ENCODE assay signal across 10 mouse cellular contexts in genomic region chr12:26809670-26810069, GRCm38 (mm10).
A peak's percentile ranks its signal among the peaks of the same experiment; 100 is the strongest.
DNase-seq lines count a peak whose midpoint lies in the region; ATAC-seq and TF ChIP-seq lines count a peak whose summit lies in the region.
"Had no signal": no experiment of that assay in that cellular context is flagged by ENCODE, and none has a peak within 500 bp of the region (broad histone marks: within the 10 kb centered on the region; RNA-seq: fewer than 3 reads in every experiment).

No protein-coding gene starts in this region.

- no peak overlapping the region for H3K9ac ChIP-seq in heart, embryonic 14.5 days (ENCODE audit: low read length)
- H3K9ac ChIP-seq in midbrain, embryonic 11.5 days (ENCODE audit: low read length), result no peak overlapping the region
- no peak overlapping the region for H3K9ac ChIP-seq in midbrain, embryonic 16.5 days (ENCODE audit: low read depth, low read length)
- no peak overlapping the region for H3K9ac ChIP-seq in stomach, embryonic 16.5 days (ENCODE audit: low read length)
- H3K9ac ChIP-seq: forebrain, embryonic 12.5 days; neural tube, embryonic 13.5 days had no signal

- no peak for TF ChIP-seq CTCF in cerebellum, adult 2 months (IDR thresholded peaks at IDR 0.05; ENCODE audit: borderline replicate concordance, insufficient read depth, low read depth, low read length)

- WGBS in heart, embryonic 14.5 days, result 4% methylated on average over 4 of the region's 4 CpGs
- 7% methylated on average over 4 of the region's 4 CpGs for WGBS in midbrain, embryonic 11.5 days
- WGBS in midbrain, embryonic 16.5 days, result 3% methylated on average over 4 of the region's 4 CpGs
- 3% methylated on average over 4 of the region's 4 CpGs for WGBS in stomach, embryonic 16.5 days
- WGBS in cerebellum, adult 2 months, result 38% methylated on average over 4 of the region's 4 CpGs

- ATAC-seq in heart, embryonic 14.5 days (ENCODE audit: insufficient number of reproducible peaks, insufficient read depth, low FRiP score, low read depth), result no peak
- no peak for ATAC-seq in midbrain, embryonic 11.5 days (ENCODE audit: low FRiP score)
- ATAC-seq in midbrain, embryonic 16.5 days, result no peak
- peak; percentile 60; the same call in 1 of the 2 replicates for ATAC-seq in stomach, embryonic 16.5 days (ENCODE audit: insufficient read depth, low FRiP score)

- H3K36me3 ChIP-seq in heart, embryonic 14.5 days (ENCODE audit: control insufficient read depth, insufficient read depth, low read length), result no peaks in the 10 kb centered on the region
- no peaks in the 10 kb centered on the region for H3K36me3 ChIP-seq in midbrain, embryonic 11.5 days (ENCODE audit: control insufficient read depth, insufficient read depth, low read length)
- H3K36me3 ChIP-seq in midbrain, embryonic 16.5 days (ENCODE audit: control insufficient read depth, insufficient read depth, low read length), result no peaks in the 10 kb centered on the region
- H3K36me3 ChIP-seq in stomach, embryonic 16.5 days (ENCODE audit: control insufficient read depth, insufficient read depth, low read length), result no peaks in the 10 kb centered on the region
- H3K36me3 ChIP-seq: forebrain, embryonic 12.5 days; neural tube, embryonic 13.5 days had no signal

- no peak for DNase-seq in heart, postnatal 25 days (ENCODE audit: low spot score)
- peak; percentile 65 for DNase-seq in midbrain, embryonic 11.5 days (ENCODE audit: low spot score, missing footprints)
- DNase-seq in fibroblast of lung, adult 2 months (ENCODE audit: low read depth), result peak; percentile 2
- no peak for DNase-seq in gastrocnemius, postnatal 14 days
- DNase-seq in cerebellum, adult 2 months, result no peak

- intact Hi-C loops in heart, postnatal 25 days (cut with DNase I), result no loop called here
- intact Hi-C loops in gastrocnemius, postnatal 14 days (cut with DNase I; ENCODE audit: low total_unique reads), result no loop called here

- no peaks in the 10 kb centered on the region for H3K27me3 ChIP-seq in heart, embryonic 14.5 days (ENCODE audit: control insufficient read depth, insufficient read depth, low read length)
- no peaks in the 10 kb centered on the region for H3K27me3 ChIP-seq in midbrain, embryonic 11.5 days (ENCODE audit: control insufficient read depth, insufficient read depth, low read length)
- H3K27me3 ChIP-seq in midbrain, embryonic 16.5 days (ENCODE audit: control insufficient read depth, insufficient read depth, low read depth, low read length), result no peaks in the 10 kb centered on the region
- H3K27me3 ChIP-seq in stomach, embryonic 16.5 days (ENCODE audit: control insufficient read depth, insufficient read depth, low read length), result no peaks in the 10 kb centered on the region
- H3K27me3 ChIP-seq in cerebellum, adult 2 months (ENCODE audit: control insufficient read depth, insufficient read depth, low read length), result no peaks in the 10 kb centered on the region
- H3K27me3 ChIP-seq: forebrain, embryonic 12.5 days; neural tube, embryonic 13.5 days had no signal

- 0 out of 4 replicates have a peak, but pooled peaks cover 0 to 3% of the 10 kb centered on the region in 2 experiments for H3K4me1 ChIP-seq in heart, embryonic 14.5 days (ENCODE audit: control insufficient read depth in 2 of 2, insufficient read depth in 2 of 2, low read length in 2 of 2)
- H3K4me1 ChIP-seq in midbrain, embryonic 11.5 days (ENCODE audit: control insufficient read depth, insufficient read depth, low read length), result no peaks in the 10 kb centered on the region; the same call in 1 of the 2 replicates
- H3K4me1 ChIP-seq in midbrain, embryonic 16.5 days (ENCODE audit: control insufficient read depth, insufficient read depth, low read length), result no peaks in the 10 kb centered on the region
- H3K4me1 ChIP-seq in stomach, embryonic 16.5 days (ENCODE audit: control insufficient read depth, insufficient read depth, low read length), result peaks cover 9% of the 10 kb centered on the region; the same call in 1 of the 2 replicates
- no peaks in the 10 kb centered on the region; the same call in 1 of the 2 replicates for H3K4me1 ChIP-seq in cerebellum, adult 2 months (ENCODE audit: control insufficient read depth, insufficient read depth, low read length)
- H3K4me1 ChIP-seq: neural tube, embryonic 13.5 days had no signal

- no peak overlapping the region for H3K27ac ChIP-seq in heart, embryonic 14.5 days (replicated peaks in 1 of 2; ENCODE audit: control insufficient read depth in 1 of 2, insufficient read depth in 1 of 2, low read depth in 2 of 2, low read length in 2 of 2)
- H3K27ac ChIP-seq in midbrain, embryonic 11.5 days (ENCODE audit: low read depth, low read length), result no peak overlapping the region
- H3K27ac ChIP-seq in midbrain, embryonic 16.5 days (ENCODE audit: low read length), result no peak overlapping the region
- no peak overlapping the region for H3K27ac ChIP-seq in stomach, embryonic 16.5 days (ENCODE audit: low read length)
- no peak overlapping the region for H3K27ac ChIP-seq in cerebellum, adult 2 months (ENCODE audit: insufficient read depth, low read length)
- H3K27ac ChIP-seq: neural tube, embryonic 13.5 days had no signal

- TF ChIP-seq POLR2A in cerebellum, adult 2 months (IDR thresholded peaks at IDR 0.05; ENCODE audit: borderline replicate concordance, insufficient read depth, low read length), result no peak

- no peaks in the 10 kb centered on the region for H3K9me3 ChIP-seq in heart, embryonic 14.5 days (ENCODE audit: control insufficient read depth, low read length)
- no peaks in the 10 kb centered on the region for H3K9me3 ChIP-seq in midbrain, embryonic 11.5 days (ENCODE audit: control insufficient read depth, low read length)
- H3K9me3 ChIP-seq in midbrain, embryonic 16.5 days (replicated peaks; ENCODE audit: control insufficient read depth, low read length, poor library complexity, severe bottlenecking), result no peaks in the 10 kb centered on the region
- no peaks in the 10 kb centered on the region for H3K9me3 ChIP-seq in stomach, embryonic 16.5 days (replicated peaks; ENCODE audit: control insufficient read depth, low read length)
- H3K9me3 ChIP-seq: forebrain, embryonic 12.5 days; neural tube, embryonic 13.5 days had no signal

- H3K4me2 ChIP-seq in heart, embryonic 14.5 days (ENCODE audit: low read length), result 0 out of 2 replicates have a peak overlapping the region, but pooled peaks have one; percentile 9
- no peak overlapping the region for H3K4me2 ChIP-seq in midbrain, embryonic 11.5 days
- H3K4me2 ChIP-seq in midbrain, embryonic 16.5 days (ENCODE audit: low read length), result no peak overlapping the region
- no peak overlapping the region for H3K4me2 ChIP-seq in stomach, embryonic 16.5 days (ENCODE audit: low read depth, low read length)
- H3K4me2 ChIP-seq: forebrain, embryonic 12.5 days; neural tube, embryonic 13.5 days had no signal

- no peak overlapping the region for H3K4me3 ChIP-seq in heart, embryonic 14.5 days (ENCODE audit: control insufficient read depth in 1 of 2, insufficient read depth in 1 of 2, low read depth in 1 of 2, low read length in 2 of 2)
- H3K4me3 ChIP-seq in midbrain, embryonic 11.5 days (ENCODE audit: low read depth, low read length), result no peak overlapping the region
- no peak overlapping the region for H3K4me3 ChIP-seq in midbrain, embryonic 16.5 days (ENCODE audit: low read depth, low read length)
- no peak overlapping the region for H3K4me3 ChIP-seq in stomach, embryonic 16.5 days (replicated peaks; ENCODE audit: low read length)
- H3K4me3 ChIP-seq in cerebellum, adult 2 months (replicated peaks; ENCODE audit: insufficient read depth, low read depth, low read length), result no peak overlapping the region
- H3K4me3 ChIP-seq: forebrain, embryonic 12.5 days; neural tube, embryonic 13.5 days had no signal

Comparison
In these comparisons a context has a peak if more than half of its experiments do, and no peak if none do; other contexts are left out.
1. DNase-seq: peak in midbrain, embryonic 11.5 days (single experiment) and fibroblast of lung, adult 2 months (single experiment); none in heart, postnatal 25 days (single experiment), gastrocnemius, postnatal 14 days (single experiment) and cerebellum, adult 2 months (0 of 2).